Mouse (Mus musculus): ENCODE data around the gene Rps10.

Rps10 gene

GRCm38 (mm10) chr17:27636132-27637020 lies at the start of gene Rps10:
Gene Rps10, minus strand, starts transcription at chr17:27636669.
- peak; percentile 73 for DNase-seq (ENCODE audit: low spot score)

- DNase-seq (ENCODE audit: low spot score), result peak; percentile 44
These were observed 49.1 kb upstream of the Rps10 start for GRCm38 (mm10) chr17:27685550-27685913.

GRCm38 (mm10) chr17:27684886-27685549 lies 48.5 kb upstream of the Rps10 start:
- DNase-seq (ENCODE audit: low spot score), result peak; percentile 87

GRCm38 (mm10) chr17:27678924-27679813 lies 42.7 kb upstream of the Rps10 start:
- DNase-seq (ENCODE audit: low spot score), result peak; percentile 17

- DNase-seq (ENCODE audit: low spot score), result no peak
These were observed 41.3 kb upstream of the Rps10 start for GRCm38 (mm10) chr17:27677756-27678155.

GRCm38 (mm10) chr17:27676270-27676669 lies 39.8 kb upstream of the Rps10 start:
- DNase-seq (ENCODE audit: low spot score), result no peak

GRCm38 (mm10) chr17:27675453-27675852 lies 39.0 kb upstream of the Rps10 start:
- no peak for DNase-seq (ENCODE audit: low spot score)

- DNase-seq (ENCODE audit: low spot score), result no peak
These were observed 37.5 kb upstream of the Rps10 start for GRCm38 (mm10) chr17:27673945-27674344.

- DNase-seq (ENCODE audit: low spot score), result no peak
These were observed 35.3 kb upstream of the Rps10 start for GRCm38 (mm10) chr17:27671720-27672119.

GRCm38 (mm10) chr17:27658767-27659166 lies 22.3 kb upstream of the Rps10 start:
- no peak for DNase-seq (ENCODE audit: low spot score)

- DNase-seq (ENCODE audit: low spot score), result no peak
These were observed 20.7 kb upstream of the Rps10 start for GRCm38 (mm10) chr17:27657123-27657522.

- DNase-seq (ENCODE audit: low spot score), result no peak
These were observed 19.9 kb upstream of the Rps10 start for GRCm38 (mm10) chr17:27656414-27656813.

GRCm38 (mm10) chr17:27656011-27656399 lies 19.5 kb upstream of the Rps10 start:
- DNase-seq (ENCODE audit: low spot score), result no peak

GRCm38 (mm10) chr17:27655089-27656010 lies 18.9 kb upstream of the Rps10 start, which contains the start of gene Pacsin1:
Gene Pacsin1, plus strand, starts transcription at chr17:27655509.
- peak; percentile 85 for DNase-seq (ENCODE audit: low spot score)

GRCm38 (mm10) chr17:27653253-27653959 lies 16.9 kb upstream of the Rps10 start:
- DNase-seq (ENCODE audit: low spot score), result no peak

GRCm38 (mm10) chr17:27652046-27652790 lies 15.7 kb upstream of the Rps10 start:
- no peak for DNase-seq (ENCODE audit: low spot score)

- DNase-seq (ENCODE audit: low spot score), result no peak
These were observed 14.1 kb upstream of the Rps10 start for GRCm38 (mm10) chr17:27650586-27650985.

GRCm38 (mm10) chr17:27650160-27650559 lies 13.7 kb upstream of the Rps10 start:
- DNase-seq (ENCODE audit: low spot score), result peak; percentile 75

GRCm38 (mm10) chr17:27645807-27646206 lies 9.3 kb upstream of the Rps10 start:
- DNase-seq (ENCODE audit: low spot score), result no peak

- no peak for DNase-seq (ENCODE audit: low spot score)
These were observed 8.1 kb upstream of the Rps10 start for GRCm38 (mm10) chr17:27644572-27644971.
